Mouse (Mus musculus): ENCODE results near the gene Nfix.

Gene Nfix

DNA sequence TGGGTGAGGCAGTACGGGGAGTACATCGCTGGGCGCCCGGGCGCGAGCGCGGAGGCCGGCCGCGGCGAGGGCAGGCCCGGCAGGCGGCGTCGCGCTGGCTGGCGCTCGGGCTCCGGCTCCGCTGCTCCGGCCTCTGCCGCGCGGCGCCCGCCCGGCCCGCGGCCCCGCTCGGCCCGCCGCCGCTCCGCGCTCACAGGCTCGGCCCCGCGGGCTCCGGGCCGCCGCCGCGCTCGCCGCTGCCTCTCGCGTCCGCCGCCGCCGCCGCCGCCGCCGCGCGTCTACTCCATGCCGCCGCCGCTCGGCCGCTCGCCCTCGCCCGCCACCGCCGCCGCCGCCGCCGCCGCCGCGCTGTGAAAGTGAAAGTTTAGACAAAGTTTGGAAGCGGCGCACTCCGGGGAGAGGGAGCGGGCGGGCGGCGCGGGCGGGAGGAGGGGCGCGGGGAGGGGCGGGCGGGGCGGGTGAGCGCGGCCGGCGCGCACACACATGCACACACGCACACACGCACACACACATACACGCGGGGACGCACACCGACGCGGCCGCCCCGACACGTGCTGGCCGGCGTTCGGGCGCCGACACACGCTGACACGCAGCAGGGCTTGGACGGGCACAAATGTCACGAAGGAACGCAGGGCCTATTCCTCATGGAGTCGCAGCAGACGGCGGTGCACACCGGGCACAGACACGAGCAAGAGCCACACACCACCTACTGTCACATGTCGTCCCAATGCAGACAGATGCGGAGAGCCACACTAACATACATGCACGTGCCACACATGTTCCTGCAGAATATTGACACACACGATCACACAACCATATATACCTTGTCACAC, at the start of gene Nfix:
TSS of gene Nfix (minus strand) at position 346 of the 833 bp plus-strand sequence.
- DNase-seq (ENCODE audit: low spot score), result no peak

GRCm38 (mm10) chr8:84847684-84848435, 47.7 kb upstream of the Nfix start:
- DNase-seq (ENCODE audit: low spot score), result no peak

DNA sequence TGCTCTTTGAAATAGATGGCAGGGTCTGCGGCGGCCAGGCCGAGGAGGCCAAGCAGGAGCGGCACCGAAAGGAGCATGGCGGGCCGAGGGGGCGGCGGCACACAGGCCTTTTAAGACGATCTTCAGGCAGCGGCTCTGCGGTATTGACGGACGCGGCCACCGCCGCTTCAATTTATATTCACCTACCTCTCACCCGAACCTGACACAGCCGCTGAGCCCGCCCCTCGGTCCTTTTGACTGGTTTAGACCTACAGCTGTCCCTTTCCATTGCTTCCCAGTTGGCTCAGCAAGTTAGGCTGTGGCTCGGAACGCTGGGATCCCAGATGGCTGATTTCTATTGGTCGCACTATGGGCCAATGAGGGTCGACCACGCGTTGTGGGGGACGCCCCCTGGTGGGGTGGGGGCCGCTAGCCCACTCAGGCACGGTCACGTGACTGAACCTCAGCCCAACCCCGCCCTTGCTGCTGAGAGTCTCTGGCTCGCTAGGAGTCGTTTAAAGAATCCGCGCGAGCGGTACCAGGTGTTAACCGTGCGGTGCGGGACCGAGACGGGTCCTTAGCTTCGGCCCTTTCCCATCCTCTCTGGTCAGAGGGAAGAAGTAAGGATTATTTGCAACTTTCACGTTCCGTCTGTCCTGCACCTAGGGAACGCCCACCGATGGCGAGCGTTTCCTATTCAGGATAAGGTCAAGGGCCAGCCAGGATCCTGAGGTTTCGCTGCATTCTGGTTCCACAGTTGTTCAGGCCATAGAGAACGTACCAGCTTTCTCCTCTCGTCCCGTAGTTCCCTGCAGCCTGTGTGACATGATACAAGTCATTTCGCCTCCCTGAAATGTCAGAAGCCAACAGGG, 46.8 kb upstream of the Nfix start, which contains the start of gene Calr:
TSS of gene Calr (minus strand) at position 213 of the 851 bp plus-strand sequence.
- peak; percentile 100 for DNase-seq (ENCODE audit: low spot score)

GRCm38 (mm10) chr8:84846094-84846721, 46.1 kb upstream of the Nfix start:
- DNase-seq (ENCODE audit: low spot score), result no peak

DNA sequence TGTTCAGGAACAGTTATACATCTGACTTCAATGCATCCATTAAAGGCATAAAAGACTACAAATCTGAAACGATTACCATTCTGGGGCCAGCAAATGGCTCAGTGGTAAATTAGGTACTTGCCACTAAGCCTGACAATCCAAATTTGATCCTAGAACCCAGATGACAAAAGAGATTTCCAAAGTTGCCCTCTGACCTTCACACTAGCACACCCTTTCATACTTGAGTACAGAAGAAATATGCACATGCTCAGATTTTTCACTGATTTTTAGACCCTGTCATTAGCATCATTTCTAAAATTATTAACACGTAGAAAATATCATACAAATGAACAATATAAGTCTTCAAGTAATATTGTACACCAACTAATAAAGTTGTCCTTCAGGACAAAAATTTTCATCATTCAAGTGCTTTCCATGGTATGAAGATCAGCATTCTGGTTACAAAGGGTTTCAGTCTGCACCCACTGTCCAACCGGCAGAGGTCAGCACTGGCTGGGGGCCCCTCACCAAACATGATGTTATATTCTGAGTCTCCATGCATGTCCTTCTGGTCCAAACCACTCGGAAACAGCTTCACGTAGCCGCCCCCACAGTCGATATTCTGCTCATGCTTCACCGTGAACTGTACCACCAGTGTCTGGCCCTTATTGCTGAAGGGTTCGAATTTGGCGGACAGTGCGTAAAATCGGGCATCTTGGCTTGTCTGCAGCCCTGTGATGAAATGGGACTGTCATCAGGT, 45.4 kb upstream of the Nfix start:
- no peak for DNase-seq (ENCODE audit: low spot score)

DNA sequence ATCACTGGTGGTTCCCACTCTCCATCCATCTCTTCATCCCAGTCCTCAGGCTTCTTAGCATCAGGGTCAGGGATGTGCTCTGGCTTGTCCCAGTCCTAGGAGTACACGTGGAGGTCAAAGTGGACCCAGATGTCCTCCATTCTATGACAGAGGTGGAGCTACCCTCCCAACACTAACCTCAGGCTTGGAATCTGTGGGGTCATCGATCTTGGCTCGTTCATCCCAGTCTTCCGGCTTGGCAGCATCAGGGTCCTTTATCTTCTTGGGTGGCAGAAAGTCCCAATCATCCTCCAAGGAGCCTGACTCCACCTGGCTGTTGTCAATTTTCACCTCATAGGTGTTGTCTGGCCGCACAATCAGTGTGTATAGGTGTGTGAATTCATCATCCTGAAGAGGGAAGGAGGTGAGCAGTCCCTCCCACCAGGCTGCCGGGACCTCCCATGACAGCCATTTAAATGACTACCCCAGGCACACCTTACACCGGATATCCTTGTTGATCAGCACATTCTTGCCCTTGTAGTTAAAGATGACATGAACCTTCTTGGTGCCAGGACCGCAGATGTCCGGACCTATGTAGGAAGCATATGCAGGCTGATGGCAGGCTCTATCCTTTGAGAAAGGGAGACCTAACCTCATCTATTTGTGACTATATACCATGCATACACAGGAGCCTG, 44.4 kb upstream of the Nfix start:
- no peak for DNase-seq (ENCODE audit: low spot score)

DNA sequence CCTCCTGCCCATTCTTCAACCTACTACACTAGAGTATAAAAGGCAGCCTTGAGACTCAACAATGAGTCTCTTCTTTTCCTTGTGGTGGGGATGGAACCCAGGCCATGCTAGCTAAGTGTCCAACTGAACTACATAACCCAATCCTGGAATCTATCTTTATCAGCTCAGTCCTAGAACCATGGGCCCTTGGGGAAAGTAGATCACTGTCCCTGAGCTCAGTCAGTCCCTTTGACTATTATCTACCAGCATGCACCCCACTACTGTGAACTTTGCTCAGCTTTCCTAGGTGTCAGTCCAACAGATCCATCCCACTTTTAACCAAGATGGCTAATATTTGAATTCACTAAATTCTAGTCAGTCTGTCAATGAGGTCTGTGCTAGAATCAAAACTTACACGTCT, 41.4 kb upstream of the Nfix start:
- DNase-seq (ENCODE audit: low spot score), result no peak

DNA sequence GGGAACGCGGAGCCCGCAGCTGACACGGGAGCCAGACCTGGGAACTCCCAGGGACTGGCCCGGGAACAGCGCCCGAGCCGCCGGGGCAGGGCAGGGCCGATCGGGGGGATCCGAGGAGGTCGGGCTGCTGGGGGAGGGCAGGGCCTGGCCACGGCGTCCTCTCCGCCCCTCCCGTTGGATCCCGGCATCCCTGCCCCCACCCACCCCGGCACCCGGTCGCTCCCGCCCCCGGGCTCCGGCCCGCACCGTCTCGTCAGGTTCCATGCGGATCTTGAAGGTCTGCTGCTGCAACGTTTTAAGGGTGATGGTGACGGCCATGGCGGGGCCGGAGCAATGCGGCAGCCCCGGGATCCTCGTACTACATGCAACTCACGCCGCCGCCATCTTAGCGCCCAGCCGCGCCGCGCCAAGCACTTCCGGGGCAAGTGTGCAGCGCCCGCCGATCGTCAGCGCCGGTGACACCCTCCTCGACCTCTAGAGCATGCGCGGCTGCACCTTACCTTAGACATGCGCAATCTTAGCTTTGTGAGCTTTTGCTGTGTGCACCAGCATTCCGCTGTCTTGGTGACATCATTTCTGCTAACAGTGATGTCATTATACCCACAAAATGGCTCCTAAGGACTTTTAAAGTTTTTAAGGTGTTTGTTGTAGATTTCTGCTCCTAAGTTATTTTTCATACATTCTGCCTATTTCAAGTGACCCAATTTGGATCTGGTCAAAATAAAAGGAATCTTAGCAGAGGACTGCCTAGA, 40.3 kb upstream of the Nfix start, which contains the start of gene Rad23a:
TSS of gene Rad23a (minus strand) at position 418 of the 752 bp plus-strand sequence.
- peak; percentile 89 for DNase-seq (ENCODE audit: low spot score)

- no peak for DNase-seq (ENCODE audit: low spot score)
Measured at GRCm38 (mm10) chr8:84839875-84840247, 39.7 kb upstream of the Nfix start.

DNA sequence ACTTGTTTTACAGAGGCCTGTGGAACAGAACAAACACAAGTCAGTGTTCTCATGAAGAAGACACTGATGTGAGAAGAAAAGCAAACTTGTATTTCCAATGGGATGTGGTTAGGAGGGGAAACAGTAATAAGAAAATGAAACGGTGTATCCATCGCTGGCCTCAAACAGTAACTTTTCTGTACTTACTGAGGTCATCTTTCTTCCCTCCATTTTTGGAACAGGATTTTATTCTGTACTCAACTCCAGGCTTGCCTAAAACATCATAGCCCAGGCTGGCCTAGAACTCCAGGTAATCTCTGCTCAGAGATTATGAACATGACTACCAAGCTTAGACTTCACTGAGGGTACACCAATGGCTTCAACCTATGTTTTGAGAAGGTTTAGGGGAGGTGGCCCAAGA, 39.3 kb upstream of the Nfix start:
- DNase-seq (ENCODE audit: low spot score), result no peak

- DNase-seq (ENCODE audit: low spot score), result no peak
Measured at GRCm38 (mm10) chr8:84838513-84838912, 38.4 kb upstream of the Nfix start.

- no peak for DNase-seq (ENCODE audit: low spot score)
Measured at GRCm38 (mm10) chr8:84837912-84838470, 37.8 kb upstream of the Nfix start.

- peak; percentile 83 for DNase-seq (ENCODE audit: low spot score)
Measured at GRCm38 (mm10) chr8:84837149-84837911, 37.2 kb upstream of the Nfix start.

DNA sequence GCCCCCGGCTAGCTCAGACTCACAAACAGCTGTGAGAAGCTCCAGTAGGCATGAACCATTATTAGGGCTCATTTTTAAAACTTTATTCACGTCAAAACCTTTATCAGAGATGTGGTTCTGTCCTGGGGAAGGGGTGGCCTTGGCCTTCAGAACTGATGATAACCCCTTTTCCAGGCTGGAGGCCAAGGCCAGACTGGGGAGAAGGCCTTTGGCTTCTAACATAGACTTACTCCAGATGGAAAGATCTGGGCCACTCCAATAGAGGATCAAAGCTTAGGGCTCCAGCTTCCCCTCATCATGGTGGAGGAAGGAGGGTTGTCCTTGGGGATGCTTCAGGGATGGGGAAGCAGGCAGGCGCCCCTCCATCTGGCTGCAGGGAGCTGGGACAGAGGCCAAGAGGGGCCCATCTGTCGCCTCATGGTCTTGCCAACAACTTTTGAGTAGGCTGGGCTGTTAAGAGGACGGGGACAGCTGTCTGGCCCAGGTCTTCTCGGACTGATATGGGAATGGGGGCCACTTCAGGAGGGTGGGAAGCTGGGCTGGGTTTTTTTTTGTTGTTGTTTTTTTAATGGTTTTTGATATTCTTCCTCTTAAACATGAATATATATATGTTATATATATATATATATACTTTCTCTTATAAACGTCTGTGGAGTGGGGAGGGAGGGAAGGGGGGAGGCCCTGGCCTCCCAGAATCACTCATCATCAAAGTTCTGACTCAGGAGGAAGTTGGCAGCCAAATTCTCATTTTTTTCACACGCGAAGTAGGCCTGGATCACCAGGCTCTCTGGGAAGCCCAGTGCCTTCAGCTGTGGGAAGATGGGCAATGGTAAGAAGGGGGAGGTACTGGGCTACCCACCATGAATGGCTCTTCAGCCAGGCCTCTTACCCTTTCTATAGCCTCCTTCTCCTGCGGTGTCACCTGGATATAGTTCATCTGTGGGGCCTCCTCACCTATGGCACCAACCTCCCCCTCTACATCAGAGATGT, 35.0 kb upstream of the Nfix start:
- no peak for DNase-seq (ENCODE audit: low spot score)

- no peak for DNase-seq (ENCODE audit: low spot score)
Measured at GRCm38 (mm10) chr8:84834002-84834865, 34.1 kb upstream of the Nfix start.

Data from testis, postnatal 14 days (tissue).